8 mouse cellular contexts compared by ENCODE assay signal in genomic region chr6:122764446-122765297, GRCm38 (mm10). TPM values are rescaled to one million over a fixed set of nuclear protein-coding genes. Genes with fewer than 3 reads are reported as not detected.
DNase-seq lines count a peak whose midpoint lies in the region; ATAC-seq and TF ChIP-seq lines count a peak whose summit lies in the region.

No protein-coding gene starts in this region.

- TF ChIP-seq POLR2A in cortical plate, adult 2 months (IDR thresholded peaks at IDR 0.05; ENCODE audit: extremely low read depth, insufficient read depth, low read length) = peak; percentile 55

- WGBS in heart, embryonic 12.5 days = 0% methylated on average over 56 of the region's 56 CpGs

- H3K9ac ChIP-seq in heart, embryonic 12.5 days = peak overlapping the region; percentile 49; the same call in 1 of the 2 replicates

- peak; percentile 76 for ATAC-seq in heart, embryonic 12.5 days (ENCODE audit: insufficient number of reproducible peaks, low FRiP score)

- peak overlapping the region; percentile 69 for H3K27ac ChIP-seq in cortical plate, adult 2 months (ENCODE audit: insufficient read depth, low read length)
- peak overlapping the region; percentile 7; the same call in 1 of the 2 replicates for H3K27ac ChIP-seq in heart, embryonic 12.5 days (ENCODE audit: poor library complexity, severe bottlenecking)
- H3K27ac ChIP-seq in layer of hippocampus, adult 2 months = peak overlapping the region; percentile 96

- no peaks in the 10 kb centered on the region for H3K4me1 ChIP-seq in cortical plate, adult 2 months (ENCODE audit: control insufficient read depth, insufficient read depth, low read length)
- H3K4me1 ChIP-seq in heart, embryonic 12.5 days (replicated peaks) = peaks cover 16% of the 10 kb centered on the region
- peaks cover 90% of the 10 kb centered on the region for H3K4me1 ChIP-seq in megakaryocyte, embryonic 14.5 days

- no peak for TF ChIP-seq CTCF in cortical plate, adult 2 months (IDR thresholded peaks at IDR 0.05; ENCODE audit: extremely low read depth, insufficient read depth, low read length)
- TF ChIP-seq CTCF in layer of hippocampus, adult 2 months (conservative IDR thresholded peaks at IDR 0.05) = no peak

- peak; percentile 72 for DNase-seq in CD4-positive, CD25-positive, alpha-beta regulatory T cell, adult 2 months (ENCODE audit: low read depth, low spot score)
- peak; percentile 93 for DNase-seq in R1 (ENCODE audit: low read depth, low spot score)
- peak; percentile 66 to 75 for DNase-seq in layer of hippocampus, adult 2 months (ENCODE audit: low spot score in 2 of 2)
- DNase-seq in right cerebral cortex, postnatal 36 days (ENCODE audit: low spot score in 2 of 2) = peak; percentile 53 to 79
- no peak for DNase-seq in urinary bladder, postnatal 4 days (ENCODE audit: low spot score in 2 of 2)

- H3K9me3 ChIP-seq in heart, embryonic 12.5 days (replicated peaks) = no peaks in the 10 kb centered on the region
- H3K9me3 ChIP-seq in megakaryocyte, embryonic 14.5 days = no peaks in the 10 kb centered on the region

- H3K4me3 ChIP-seq in cortical plate, adult 2 months (ENCODE audit: insufficient read depth, low read length) = peak overlapping the region; percentile 24
- H3K4me3 ChIP-seq in heart, embryonic 12.5 days = peak overlapping the region; percentile 50
- peak overlapping the region; percentile 64 for H3K4me3 ChIP-seq in layer of hippocampus, adult 2 months
- peak overlapping the region; percentile 93 for H3K4me3 ChIP-seq in megakaryocyte, embryonic 14.5 days (replicated peaks)

- H3K27me3 ChIP-seq in heart, embryonic 12.5 days (replicated peaks) = no peaks in the 10 kb centered on the region
- no peaks in the 10 kb centered on the region for H3K27me3 ChIP-seq in megakaryocyte, embryonic 14.5 days (replicated peaks)

- H3K36me3 ChIP-seq in heart, embryonic 12.5 days = no peaks in the 10 kb centered on the region
- H3K36me3 ChIP-seq in megakaryocyte, embryonic 14.5 days (replicated peaks; ENCODE audit: low read length) = peaks cover 4% of the 10 kb centered on the region

- peak overlapping the region; percentile 90 for H3K4me2 ChIP-seq in heart, embryonic 12.5 days

RNA-seq across cellular contexts. Expression of gene Slc2a3, which starts 36.8 kb away (rescaled TPM):
- polyA plus RNA-seq in cortical plate, adult 2 months (2012; rRNA removed) = 100 and 101 TPM in 2 replicates
- 26.6 and 27.7 TPM in 2 replicates for polyA plus RNA-seq in heart, embryonic 12.5 days (2016; fragmentation: Nextera tagmentation; extraction: Ambion mirVana)
- total RNA-seq in layer of hippocampus, adult 2 months (2021) = 100 to 1,000 TPM; 104 to 109 TPM
- polyA plus RNA-seq in megakaryocyte, embryonic 14.5 days (2012; ENCODE audit: insufficient read depth, low replicate concordance) = 188 and 291 TPM in 2 replicates

RNA-seq across cellular contexts. Expression of gene Foxj2, which starts 55.0 kb away (rescaled TPM):
- 12.7 and 13.1 TPM in 2 replicates for polyA plus RNA-seq in cortical plate, adult 2 months (2012; rRNA removed)
- polyA plus RNA-seq in heart, embryonic 12.5 days (2016; fragmentation: Nextera tagmentation; extraction: Ambion mirVana) = 7.8 and 8.4 TPM in 2 replicates
- 10 to 100 TPM; 28.8 to 30.7 TPM for total RNA-seq in layer of hippocampus, adult 2 months (2021)
- polyA plus RNA-seq in megakaryocyte, embryonic 14.5 days (2012; ENCODE audit: insufficient read depth, low replicate concordance) = 7.7 and 9.2 TPM in 2 replicates

RNA-seq across cellular contexts. Expression of gene Nanog, which starts 57.4 kb away (rescaled TPM):
- 0.10 TPM in 1 of 2 replicates, not detected in the other for polyA plus RNA-seq in cortical plate, adult 2 months (2012; rRNA removed)
- polyA plus RNA-seq in heart, embryonic 12.5 days (2016; fragmentation: Nextera tagmentation; extraction: Ambion mirVana) = 0.49 and 0.86 TPM in 2 replicates
- not detected for total RNA-seq in layer of hippocampus, adult 2 months (2021)
- polyA plus RNA-seq in megakaryocyte, embryonic 14.5 days (2012; ENCODE audit: insufficient read depth, low replicate concordance) = not detected in 2 replicates

Comparison
In these comparisons a context has a peak if more than half of its experiments do, and no peak if none do; other contexts are left out.
1. DNase-seq: peak in CD4-positive, CD25-positive, alpha-beta regulatory T cell, adult 2 months (single experiment), R1 (single experiment), layer of hippocampus, adult 2 months (2 of 2) and right cerebral cortex, postnatal 36 days (2 of 2); none in urinary bladder, postnatal 4 days (0 of 2).
2. H3K27ac ChIP-seq: peak in every context shown above with its lines; median percentile 96 in layer of hippocampus, adult 2 months; 69 in cortical plate, adult 2 months; 7 in heart, embryonic 12.5 days.
3. H3K4me3 ChIP-seq: peak in every context shown above with its lines; median percentile 93 in megakaryocyte, embryonic 14.5 days; 64 in layer of hippocampus, adult 2 months; 50 in heart, embryonic 12.5 days; 24 in cortical plate, adult 2 months.